Comparison of ENCODE assay signal across 7 mouse cellular contexts in genomic region chr2:180892841-180893521, GRCm38 (mm10). TPM values are rescaled to one million over a fixed set of nuclear protein-coding genes. Genes with fewer than 3 reads are reported as not detected.
DNase-seq lines count a peak whose midpoint lies in the region; ATAC-seq lines count a peak whose summit lies in the region.

No protein-coding gene starts in this region.

- H3K9me3 ChIP-seq in forebrain, embryonic 11.5 days (ENCODE audit: control insufficient read depth, low read length) = no peaks in the 10 kb centered on the region
- H3K9me3 ChIP-seq in intestine, embryonic 16.5 days (ENCODE audit: control insufficient read depth, low read length) = no peaks in the 10 kb centered on the region
- no peaks in the 10 kb centered on the region for H3K9me3 ChIP-seq in limb, embryonic 15.5 days

- peaks cover 22% of the 10 kb centered on the region for H3K4me1 ChIP-seq in forebrain, embryonic 11.5 days (replicated peaks; ENCODE audit: control insufficient read depth, insufficient read depth, low read length)
- peaks cover 22% of the 10 kb centered on the region for H3K4me1 ChIP-seq in intestine, embryonic 16.5 days (ENCODE audit: control insufficient read depth, insufficient read depth, low read length)
- H3K4me1 ChIP-seq in limb, embryonic 15.5 days = peaks cover 26% of the 10 kb centered on the region

- WGBS in forebrain, embryonic 11.5 days = under 1% methylated on average over 95 of the region's 97 CpGs
- WGBS in intestine, embryonic 16.5 days = under 1% methylated on average over 97 of the region's 97 CpGs
- WGBS in limb, embryonic 15.5 days = under 1% methylated on average over 92 of the region's 97 CpGs

- H3K9ac ChIP-seq in forebrain, embryonic 11.5 days (ENCODE audit: low read length) = peak overlapping the region; percentile 97
- 0 out of 2 replicates have a peak overlapping the region, but pooled peaks have one; percentile 7 for H3K9ac ChIP-seq in intestine, embryonic 16.5 days (ENCODE audit: low read depth, low read length)
- no peak overlapping the region for H3K9ac ChIP-seq in limb, embryonic 15.5 days

- peak overlapping the region; percentile 89 for H3K4me3 ChIP-seq in forebrain, embryonic 11.5 days (ENCODE audit: low read depth, low read length)
- peak overlapping the region; percentile 51 for H3K4me3 ChIP-seq in intestine, embryonic 16.5 days (ENCODE audit: low read length)
- peak overlapping the region; percentile 42 for H3K4me3 ChIP-seq in limb, embryonic 15.5 days

- ATAC-seq in forebrain, embryonic 11.5 days (replicated peaks; ENCODE audit: low FRiP score) = peak; percentile 6
- ATAC-seq in intestine, embryonic 16.5 days = no peak
- ATAC-seq in limb, embryonic 15.5 days (ENCODE audit: insufficient number of reproducible peaks, low FRiP score, low TSS enrichment, low read depth) = no peak
- ATAC-seq in monocyte, adult 5-6 weeks (replicated peaks; ENCODE audit: insufficient number of reproducible peaks, low FRiP score, low TSS enrichment, poor library complexity, severe bottlenecking) = no peak

- H3K27ac ChIP-seq in forebrain, embryonic 11.5 days (ENCODE audit: low read depth, low read length) = peak overlapping the region; percentile 99
- no peak overlapping the region for H3K27ac ChIP-seq in intestine, embryonic 16.5 days (ENCODE audit: low read length)
- no peak overlapping the region for H3K27ac ChIP-seq in limb, embryonic 15.5 days

- H3K27me3 ChIP-seq in forebrain, embryonic 11.5 days (ENCODE audit: control insufficient read depth, insufficient read depth, low read length) = no peaks in the 10 kb centered on the region
- peaks cover 82% of the 10 kb centered on the region for H3K27me3 ChIP-seq in intestine, embryonic 16.5 days (replicated peaks; ENCODE audit: control insufficient read depth, insufficient read depth, low read length)
- peaks cover 96% of the 10 kb centered on the region for H3K27me3 ChIP-seq in limb, embryonic 15.5 days

- no peaks in the 10 kb centered on the region for H3K36me3 ChIP-seq in forebrain, embryonic 11.5 days (ENCODE audit: control insufficient read depth, insufficient read depth, low read length)
- no peaks in the 10 kb centered on the region for H3K36me3 ChIP-seq in intestine, embryonic 16.5 days (ENCODE audit: control insufficient read depth, insufficient read depth, low read length)
- no peaks in the 10 kb centered on the region for H3K36me3 ChIP-seq in limb, embryonic 15.5 days

- peak overlapping the region; percentile 84 for H3K4me2 ChIP-seq in forebrain, embryonic 11.5 days (ENCODE audit: low read depth, low read length, severe bottlenecking)
- peak overlapping the region; percentile 78 for H3K4me2 ChIP-seq in intestine, embryonic 16.5 days (ENCODE audit: low read depth, low read length)
- peak overlapping the region; percentile 85 for H3K4me2 ChIP-seq in limb, embryonic 15.5 days

- peak; percentile 22 for DNase-seq in R1 (ENCODE audit: low read depth, low spot score)
- peak; percentile 98 for DNase-seq in brain, adult 2 months (ENCODE audit: low read depth, low spot score)
- peak; percentile 92 for DNase-seq in forebrain, embryonic 11.5 days (ENCODE audit: low spot score)
- peak; percentile 97 for DNase-seq in right cerebral cortex, postnatal 10 days (ENCODE audit: low spot score in 2 of 2)

RNA-seq across cellular contexts. Expression of gene Ythdf1, which starts 27.8 kb away (rescaled TPM):
- 74.5 and 75.4 TPM in 2 replicates for polyA plus RNA-seq in forebrain, embryonic 11.5 days (2014; fragmentation: Nextera tagmentation; extraction: Ambion mirVana)
- 9.2 and 9.8 TPM in 2 replicates for polyA plus RNA-seq in intestine, embryonic 16.5 days (2015; fragmentation: Nextera tagmentation; extraction: Ambion mirVana)
- 45.0 and 53.4 TPM in 2 replicates for polyA plus RNA-seq in limb, embryonic 15.5 days (2015; fragmentation: Nextera tagmentation; extraction: Ambion mirVana)
- total RNA-seq in monocyte, adult 5-6 weeks (2017) = 26.0 to 48.0 TPM (median 33.6 TPM) in 3 replicates

RNA-seq across cellular contexts. Expression of gene Birc7, which starts 35.8 kb away (rescaled TPM):
- 0.35 and 0.36 TPM in 2 replicates for polyA plus RNA-seq in forebrain, embryonic 11.5 days (2014; fragmentation: Nextera tagmentation; extraction: Ambion mirVana)
- polyA plus RNA-seq in intestine, embryonic 16.5 days (2015; fragmentation: Nextera tagmentation; extraction: Ambion mirVana) = 0.09 TPM in 1 of 2 replicates, not detected in the other
- not detected in 2 replicates for polyA plus RNA-seq in limb, embryonic 15.5 days (2015; fragmentation: Nextera tagmentation; extraction: Ambion mirVana)
- total RNA-seq in monocyte, adult 5-6 weeks (2017) = not detected in 3 replicates

Comparison
In these comparisons a context has a peak if more than half of its experiments do, and no peak if none do; other contexts are left out.
1. DNase-seq: peak in every context shown above with its lines; median percentile 98 in brain, adult 2 months; 97 in right cerebral cortex, postnatal 10 days; 92 in forebrain, embryonic 11.5 days; 22 in R1.